Mouse (Mus musculus): ENCODE data around the gene Ntrk1.

DNA sequence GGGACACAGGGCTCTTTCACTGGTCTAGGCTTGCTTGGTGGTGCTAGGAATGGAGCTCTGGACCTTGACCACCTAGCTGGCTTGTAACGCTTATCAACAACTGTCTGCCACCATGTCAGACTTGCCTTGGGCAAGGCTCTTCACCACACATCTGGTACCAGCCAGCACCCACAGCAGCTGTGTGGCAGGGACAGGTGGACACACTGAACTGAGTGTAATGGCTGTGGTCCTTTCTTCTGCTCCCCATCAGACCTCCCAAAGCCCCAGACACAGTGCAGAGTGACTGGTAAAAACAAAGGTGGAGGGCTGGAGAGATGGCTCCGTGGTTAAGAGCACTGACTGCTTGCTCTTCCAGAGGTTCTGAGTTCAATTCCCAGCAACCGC lies 28.7 kb downstream of the Ntrk1 start:
- TF ChIP-seq POLR2A (IDR thresholded peaks at IDR 0.05; ENCODE audit: low read depth, low read length) (no peak), SMC3 (IDR thresholded peaks at IDR 0.05; ENCODE audit: low read depth, low read length) (no peak), CTCF (conservative IDR thresholded peaks at IDR 0.05 in 1 of 2, IDR thresholded peaks at IDR 0.05 in 1 of 2; ENCODE audit: low read depth in 2 of 2, low read length in 2 of 2) (no peak), ZKSCAN1 (IDR thresholded peaks at IDR 0.05; ENCODE audit: borderline replicate concordance, low read depth, low read length) (no peak)
